Mouse (Mus musculus): ENCODE measurements around the gene Akap8l. TPM values are rescaled to one million over a fixed set of nuclear protein-coding genes. Genes with fewer than 3 reads are reported as not detected.

Gene Akap8l
- polyA plus RNA-seq, 1 experiment from 2014 or later = 59.8 TPM

- Histone ChIP-seq H3K4me2 (ENCODE audit: low read depth, low read length) (no peak overlapping the region), H3K9ac (ENCODE audit: low read depth, low read length) (no peak overlapping the region), H3K4me3 (ENCODE audit: low read depth, low read length) (no peak overlapping the region), H3K9me3 (ENCODE audit: control insufficient read depth, low read length) (no peaks in the 10 kb centered on the region), H3K36me3 (ENCODE audit: control insufficient read depth, insufficient read depth, low read length) (peaks cover 60% of the 10 kb centered on the region), H3K4me1 (ENCODE audit: control insufficient read depth, insufficient read depth, low read length) (peaks cover 3% of the 10 kb centered on the region; the same call in 1 of the 2 replicates), H3K27me3 (replicated peaks; ENCODE audit: control insufficient read depth, insufficient read depth, low read length) (no peaks in the 10 kb centered on the region), H3K27ac (replicated peaks; ENCODE audit: low read depth, low read length) (peak overlapping the region; percentile 15; the same call in 1 of the 2 replicates)
- DNase-seq (ENCODE audit: low spot score) (peak; percentile 44), ATAC-seq (ENCODE audit: low read depth) (no peak)
- WGBS = 56% methylated on average over 5 of the region's 5 CpGs
Observed at GRCm38 (mm10) chr17:32354211-32354610, 3.8 kb upstream of the Akap8l start.

DNA sequence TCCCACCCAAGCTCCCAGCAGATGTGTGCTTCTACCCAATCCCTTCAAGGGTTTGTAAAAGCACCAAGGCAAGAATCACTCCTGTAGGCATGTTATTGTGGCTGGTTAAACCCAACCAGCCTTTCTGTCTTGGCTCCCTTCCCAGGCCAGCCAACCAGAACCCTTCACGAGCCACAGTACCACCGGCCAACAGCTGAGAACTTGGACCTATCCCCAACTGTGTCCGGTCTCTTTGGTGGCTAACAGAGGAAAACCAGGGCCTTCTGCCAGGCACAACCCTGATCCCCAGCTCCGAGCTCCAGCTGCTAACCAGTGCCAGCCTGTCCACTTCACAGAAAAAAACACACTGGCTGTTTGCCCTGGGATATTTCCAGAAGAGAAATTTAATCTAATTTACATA, 3.3 kb upstream of the Akap8l start:
- Histone ChIP-seq H3K27me3 (replicated peaks; ENCODE audit: control insufficient read depth, insufficient read depth, low read length) (no peaks in the 10 kb centered on the region), H3K36me3 (ENCODE audit: control insufficient read depth, insufficient read depth, low read length) (peaks cover 55% of the 10 kb centered on the region), H3K27ac (replicated peaks; ENCODE audit: low read depth, low read length) (peak overlapping the region; percentile 15; the same call in 1 of the 2 replicates), H3K9ac (ENCODE audit: low read depth, low read length) (no peak overlapping the region), H3K4me1 (ENCODE audit: control insufficient read depth, insufficient read depth, low read length) (peaks cover 3% of the 10 kb centered on the region; the same call in 1 of the 2 replicates), H3K4me2 (ENCODE audit: low read depth, low read length) (no peak overlapping the region), H3K9me3 (ENCODE audit: control insufficient read depth, low read length) (no peaks in the 10 kb centered on the region), H3K4me3 (ENCODE audit: low read depth, low read length) (no peak overlapping the region)
- no peak for ATAC-seq (ENCODE audit: low read depth)
- 63% methylated on average over 4 of the region's 4 CpGs for WGBS
- peak; percentile 65 for DNase-seq (ENCODE audit: low spot score)

GRCm38 (mm10) chr17:32351726-32352125, 1.3 kb upstream of the Akap8l start:
- Histone ChIP-seq H3K27ac (replicated peaks; ENCODE audit: low read depth, low read length) (no peak overlapping the region), H3K27me3 (replicated peaks; ENCODE audit: control insufficient read depth, insufficient read depth, low read length) (no peaks in the 10 kb centered on the region), H3K9ac (ENCODE audit: low read depth, low read length) (no peak overlapping the region), H3K4me2 (ENCODE audit: low read depth, low read length) (no peak overlapping the region), H3K4me3 (ENCODE audit: low read depth, low read length) (no peak overlapping the region), H3K4me1 (ENCODE audit: control insufficient read depth, insufficient read depth, low read length) (peaks cover 3% of the 10 kb centered on the region; the same call in 1 of the 2 replicates), H3K36me3 (ENCODE audit: control insufficient read depth, insufficient read depth, low read length) (peaks cover 36% of the 10 kb centered on the region), H3K9me3 (ENCODE audit: control insufficient read depth, low read length) (no peaks in the 10 kb centered on the region)
- no peak for ATAC-seq (ENCODE audit: low read depth)
- no peak for DNase-seq (ENCODE audit: low spot score)

DNA sequence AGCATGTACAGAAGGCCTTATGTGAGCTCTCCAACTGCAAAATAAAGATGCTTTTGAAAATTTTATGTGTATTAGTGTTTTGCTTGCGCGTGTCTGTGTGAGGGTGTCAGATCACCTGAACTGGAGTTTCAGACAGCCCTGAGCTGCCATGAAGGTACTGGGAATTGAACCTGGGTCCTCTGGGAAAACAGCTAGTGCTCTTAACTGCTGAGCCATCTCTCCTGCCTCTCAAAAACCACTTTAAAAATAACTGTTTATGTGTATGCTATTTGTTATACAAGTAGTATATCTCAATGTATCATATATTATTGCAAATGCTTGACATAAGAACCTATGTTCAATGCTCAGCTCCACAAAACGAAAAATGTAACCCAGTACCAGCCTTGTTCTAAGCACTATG, 862 bp upstream of the Akap8l start:
- peaks cover 3% of the 10 kb centered on the region; the same call in 1 of the 2 replicates for H3K4me1 ChIP-seq (ENCODE audit: control insufficient read depth, insufficient read depth, low read length)
- no peak overlapping the region; the same call in 1 of the 2 replicates for H3K9ac ChIP-seq (ENCODE audit: low read depth, low read length)
- peaks cover 31% of the 10 kb centered on the region for H3K36me3 ChIP-seq (ENCODE audit: control insufficient read depth, insufficient read depth, low read length)
- no peak for DNase-seq (ENCODE audit: low spot score)
- ATAC-seq (ENCODE audit: low read depth) = no peak
- 59% methylated on average over 3 of the region's 3 CpGs for WGBS
- H3K9me3 ChIP-seq (ENCODE audit: control insufficient read depth, low read length) = no peaks in the 10 kb centered on the region
- no peak overlapping the region for H3K27ac ChIP-seq (replicated peaks; ENCODE audit: low read depth, low read length)
- H3K27me3 ChIP-seq (replicated peaks; ENCODE audit: control insufficient read depth, insufficient read depth, low read length) = no peaks in the 10 kb centered on the region
- peak overlapping the region; percentile 60 for H3K4me2 ChIP-seq (ENCODE audit: low read depth, low read length)
- H3K4me3 ChIP-seq (ENCODE audit: low read depth, low read length) = peak overlapping the region; percentile 73

GRCm38 (mm10) chr17:32349851-32350381, 491 bp downstream of the Akap8l start:
- Histone ChIP-seq H3K4me1 (ENCODE audit: control insufficient read depth, insufficient read depth, low read length) (peaks cover 3% of the 10 kb centered on the region; the same call in 1 of the 2 replicates), H3K9me3 (ENCODE audit: control insufficient read depth, low read length) (no peaks in the 10 kb centered on the region), H3K4me2 (ENCODE audit: low read depth, low read length) (peak overlapping the region; percentile 74), H3K27ac (replicated peaks; ENCODE audit: low read depth, low read length) (peak overlapping the region; percentile 74; the same call in 1 of the 2 replicates), H3K27me3 (replicated peaks; ENCODE audit: control insufficient read depth, insufficient read depth, low read length) (no peaks in the 10 kb centered on the region), H3K9ac (ENCODE audit: low read depth, low read length) (peak overlapping the region; percentile 79), H3K4me3 (ENCODE audit: low read depth, low read length) (peak overlapping the region; percentile 73), H3K36me3 (ENCODE audit: control insufficient read depth, insufficient read depth, low read length) (peaks cover 17% of the 10 kb centered on the region)
- no peak for DNase-seq (ENCODE audit: low spot score)
- under 1% methylated on average over 23 of the region's 24 CpGs for WGBS
- ATAC-seq (ENCODE audit: low read depth) = peak; percentile 11; the same call in 1 of the 2 replicates

GRCm38 (mm10) chr17:32349037-32349732, 1.2 kb downstream of the Akap8l start:
- peak overlapping the region; percentile 79; the same call in 1 of the 2 replicates for H3K9ac ChIP-seq (ENCODE audit: low read depth, low read length)
- ATAC-seq (ENCODE audit: low read depth) (no peak), DNase-seq (ENCODE audit: low spot score) (peak; percentile 54)
- 0 out of 2 replicates have a peak overlapping the region, but pooled peaks have one; percentile 9 for H3K27ac ChIP-seq (replicated peaks; ENCODE audit: low read depth, low read length)
- H3K4me3 ChIP-seq (ENCODE audit: low read depth, low read length) = peak overlapping the region; percentile 73
- H3K9me3 ChIP-seq (ENCODE audit: control insufficient read depth, low read length) = no peaks in the 10 kb centered on the region
- peaks cover 3% of the 10 kb centered on the region; the same call in 1 of the 2 replicates for H3K4me1 ChIP-seq (ENCODE audit: control insufficient read depth, insufficient read depth, low read length)
- 12% methylated on average over 4 of the region's 4 CpGs for WGBS
- H3K27me3 ChIP-seq (replicated peaks; ENCODE audit: control insufficient read depth, insufficient read depth, low read length) = no peaks in the 10 kb centered on the region
- peak overlapping the region; percentile 74 for H3K4me2 ChIP-seq (ENCODE audit: low read depth, low read length)
- H3K36me3 ChIP-seq (ENCODE audit: control insufficient read depth, insufficient read depth, low read length) = peaks cover 16% of the 10 kb centered on the region

- 85% methylated on average over 2 of the region's 2 CpGs for WGBS
- Histone ChIP-seq H3K9ac (ENCODE audit: low read depth, low read length) (no peak overlapping the region), H3K4me1 (ENCODE audit: control insufficient read depth, insufficient read depth, low read length) (peaks cover 3% of the 10 kb centered on the region; the same call in 1 of the 2 replicates), H3K36me3 (ENCODE audit: control insufficient read depth, insufficient read depth, low read length) (peaks cover 9% of the 10 kb centered on the region), H3K9me3 (ENCODE audit: control insufficient read depth, low read length) (no peaks in the 10 kb centered on the region), H3K4me2 (ENCODE audit: low read depth, low read length) (peak overlapping the region; percentile 74), H3K27ac (replicated peaks; ENCODE audit: low read depth, low read length) (no peak overlapping the region), H3K4me3 (ENCODE audit: low read depth, low read length) (no peak overlapping the region), H3K27me3 (replicated peaks; ENCODE audit: control insufficient read depth, insufficient read depth, low read length) (no peaks in the 10 kb centered on the region)
- ATAC-seq (ENCODE audit: low read depth) (no peak), DNase-seq (ENCODE audit: low spot score) (no peak)
Observed at GRCm38 (mm10) chr17:32348406-32348805, 2.0 kb downstream of the Akap8l start.

GRCm38 (mm10) chr17:32341102-32341501, 9.3 kb downstream of the Akap8l start:
- H3K36me3 ChIP-seq (ENCODE audit: control insufficient read depth, insufficient read depth, low read length) = peaks cover 36% of the 10 kb centered on the region
- H3K27me3 ChIP-seq (replicated peaks; ENCODE audit: control insufficient read depth, insufficient read depth, low read length) = no peaks in the 10 kb centered on the region
- H3K9me3 ChIP-seq (ENCODE audit: control insufficient read depth, low read length) = no peaks in the 10 kb centered on the region
- ATAC-seq (ENCODE audit: low read depth) (no peak), DNase-seq (ENCODE audit: low spot score) (no peak)
- 94% methylated on average over 1 of the region's 1 CpGs for WGBS
- H3K4me3 ChIP-seq (ENCODE audit: low read depth, low read length) = no peak overlapping the region
- H3K9ac ChIP-seq (ENCODE audit: low read depth, low read length) = no peak overlapping the region
- H3K27ac ChIP-seq (replicated peaks; ENCODE audit: low read depth, low read length) = no peak overlapping the region
- no peaks in the 10 kb centered on the region for H3K4me1 ChIP-seq (ENCODE audit: control insufficient read depth, insufficient read depth, low read length)
- no peak overlapping the region for H3K4me2 ChIP-seq (ENCODE audit: low read depth, low read length)
